Mouse (Mus musculus) liver, embryonic 14.5 days (tissue): ENCODE results near the gene Csk.

Experiments
- CTCF ChIP-seq: IDR thresholded peaks from 2 replicates; pipeline ENCODE4 v1.5.1; 2016; ENCODE audit warnings: antibody characterized with exemption, low read depth, control low read depth
- EP300 ChIP-seq: IDR thresholded peaks from 2 replicates; pipeline ENCODE4 v1.6.1; 2016; ENCODE audit warnings: antibody characterized with exemption, low read depth

GRCm38 (mm10) chr9:57667136-57667535, 13.7 kb upstream of the Csk start:
- TF ChIP-seq CTCF = no peak
- no peak for TF ChIP-seq EP300
